Mouse (Mus musculus) testis, adult 2 months (tissue): ENCODE measurements at regions not wholly inside any gene's neighbourhood (a gene's known extent, or its start where the extent isn't known, plus 50 kb on each side); places are given as distances from the start of the nearest gene placed in this dataset.

Source experiments
- H3K27ac ChIP-seq: fragments of 200-500 bp; 2 replicates; pipeline ENCODE4 v1.5.1; 2012; ENCODE audit warnings: low read depth, low read length; ENCODE audit not compliant: control insufficient read depth, insufficient read depth
- H3K27me3 ChIP-seq: fragments of 200-500 bp; 2 replicates; pipeline ENCODE4 v1.6.1; 2012; ENCODE audit warnings: mild to moderate bottlenecking, low read length, moderate library complexity; ENCODE audit not compliant: control insufficient read depth, insufficient read depth
- H3K36me3 ChIP-seq: fragments of 200-500 bp; 2 replicates; pipeline ENCODE4 v1.6.1; 2012; ENCODE audit warnings: mild to moderate bottlenecking, low read length; ENCODE audit not compliant: control insufficient read depth, insufficient read depth
- H3K4me1 ChIP-seq: fragments of 200-500 bp; 2 replicates; pipeline ENCODE4 v1.6.1; 2012; ENCODE audit warnings: low read length; ENCODE audit not compliant: control insufficient read depth, insufficient read depth
- H3K4me3 ChIP-seq: fragments of 200-500 bp; 2 replicates; pipeline ENCODE4 v1.5.1; 2012; ENCODE audit warnings: low read depth, mild to moderate bottlenecking, low read length, moderate library complexity, mixed read lengths; ENCODE audit not compliant: control insufficient read depth
- CTCF ChIP-seq: fragments of 200-500 bp; IDR thresholded peaks from 2 replicates; pipeline ENCODE4 v1.5.1; 2012; ENCODE audit warnings: low read depth, mild to moderate bottlenecking, inconsistent platforms, low read length, moderate library complexity; ENCODE audit not compliant: control insufficient read depth, insufficient read depth, insufficient replicate concordance
- POLR2A ChIP-seq: fragments of 200-500 bp; IDR thresholded peaks from 2 replicates; pipeline ENCODE4 v1.6.1; 2012; ENCODE audit warnings: low read depth, mild to moderate bottlenecking, inconsistent platforms, low read length, moderate library complexity; ENCODE audit not compliant: control insufficient read depth

DNA sequence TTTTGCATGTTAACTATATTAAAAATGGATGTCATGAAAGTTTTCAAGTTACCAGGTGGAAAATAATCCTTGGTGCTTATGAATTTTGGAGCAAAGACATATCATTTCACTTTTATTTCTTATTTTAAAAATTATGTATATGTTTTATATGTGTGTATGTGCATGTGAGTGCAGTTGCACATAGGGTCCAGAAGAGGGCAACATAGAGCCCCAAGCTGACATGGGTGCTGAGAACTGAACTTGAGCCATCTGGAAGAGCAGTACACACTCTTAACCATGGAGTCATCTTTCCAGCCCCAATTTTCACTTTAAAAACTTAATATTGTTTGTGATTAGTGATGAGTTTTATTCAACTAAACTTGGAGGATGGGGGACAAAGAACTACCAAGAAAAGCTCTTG, 84.0 kb downstream of the Otud1 start:
- H3K27me3 ChIP-seq, result no peaks in the 10 kb centered on the region
- no peaks in the 10 kb centered on the region for H3K36me3 ChIP-seq
- no peak overlapping the region for H3K27ac ChIP-seq
- TF ChIP-seq CTCF, result peak; percentile 38; the same call in 1 of the 2 replicates
- TF ChIP-seq POLR2A, result no peak
- H3K4me1 ChIP-seq, result no peaks in the 10 kb centered on the region
- no peak overlapping the region for H3K4me3 ChIP-seq

DNA sequence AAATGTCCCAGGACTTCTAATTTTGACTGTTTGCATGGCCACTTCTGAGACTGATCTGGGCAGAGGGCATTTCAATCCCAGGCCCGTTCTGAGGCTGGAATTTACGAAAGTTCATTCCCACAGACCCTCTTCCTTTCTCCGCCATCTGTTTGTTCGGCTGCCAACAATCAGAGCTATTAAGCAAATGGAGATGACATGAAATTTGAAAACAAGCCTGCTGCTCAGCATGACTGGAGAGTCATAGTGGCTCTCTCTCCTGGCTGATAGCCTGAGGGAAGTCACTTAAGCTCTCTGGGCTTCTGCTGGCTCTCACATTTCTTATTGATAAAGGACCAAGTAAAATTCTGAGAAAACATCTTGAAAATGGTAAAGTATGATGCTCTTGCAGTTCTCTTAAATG, 85.9 kb downstream of the Otud1 start:
- TF ChIP-seq POLR2A (no peak), CTCF (no peak)
- no peaks in the 10 kb centered on the region for H3K4me1 ChIP-seq
- H3K36me3 ChIP-seq, result no peaks in the 10 kb centered on the region
- no peaks in the 10 kb centered on the region for H3K27me3 ChIP-seq
- H3K27ac ChIP-seq, result no peak overlapping the region
- no peak overlapping the region for H3K4me3 ChIP-seq

DNA sequence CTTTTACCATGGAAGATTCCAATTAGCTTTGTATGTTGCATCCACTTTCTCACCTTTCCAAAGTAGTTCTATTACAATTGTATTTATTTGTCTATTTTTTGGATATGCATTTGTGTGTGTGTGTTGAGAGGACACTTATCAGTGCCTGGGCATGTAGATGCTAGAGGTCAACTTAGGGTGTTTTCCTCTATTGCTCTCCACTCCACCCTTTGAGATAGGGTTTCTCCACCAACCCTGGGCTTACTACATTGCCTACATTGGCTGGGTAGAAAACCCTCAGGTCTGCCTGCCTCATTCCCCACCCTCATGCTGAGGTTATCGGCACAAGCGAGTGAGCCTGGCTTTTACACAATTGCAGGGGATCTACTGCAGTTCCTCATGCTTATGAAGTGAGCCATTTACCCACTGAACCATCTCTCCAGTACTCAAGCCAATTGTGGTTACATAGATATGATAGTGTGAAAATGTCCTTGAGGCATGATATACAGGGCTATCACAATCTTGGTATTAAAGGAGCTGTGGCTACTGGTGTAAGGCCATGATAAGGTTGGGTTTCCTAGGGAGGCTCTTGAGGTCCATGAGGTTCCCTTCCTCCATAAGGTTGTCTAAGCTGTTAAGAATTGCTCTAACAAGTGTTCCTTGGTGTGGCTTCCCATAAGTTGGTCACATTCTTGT, 87.6 kb downstream of the Otud1 start:
- TF ChIP-seq CTCF (no peak), POLR2A (no peak)
- Histone ChIP-seq H3K27me3 (no peaks in the 10 kb centered on the region), H3K4me1 (no peaks in the 10 kb centered on the region)

DNA sequence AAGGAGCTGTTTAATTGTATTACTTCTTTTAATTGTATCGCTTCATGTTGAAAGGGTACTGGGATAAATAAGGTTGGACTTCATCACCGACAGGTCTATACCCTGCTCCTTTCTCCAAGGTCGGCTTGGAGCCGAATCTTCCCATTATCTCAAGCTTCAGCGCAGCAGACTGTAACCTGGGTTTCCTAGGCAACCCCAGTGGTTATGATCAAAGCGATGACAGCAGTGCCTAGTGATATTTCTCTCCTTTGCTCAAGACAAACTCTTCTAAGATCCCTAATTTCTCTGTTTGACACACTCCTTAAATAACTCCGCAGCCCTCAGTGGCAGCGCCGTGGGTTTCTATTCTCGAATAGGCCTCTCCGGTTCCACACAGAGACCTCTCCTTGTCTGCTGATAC, 95.2 kb downstream of the Otud1 start:
- Histone ChIP-seq H3K36me3 (no peaks in the 10 kb centered on the region), H3K27me3 (no peaks in the 10 kb centered on the region), H3K4me1 (peaks cover 2% of the 10 kb centered on the region; the same call in 1 of the 2 replicates), H3K4me3 (no peak overlapping the region), H3K27ac (no peak overlapping the region)
- TF ChIP-seq POLR2A (no peak), CTCF (no peak)

More for the DNA sequence above, 87.6 kb downstream of the Otud1 start:
- Histone ChIP-seq H3K27ac (no peak overlapping the region), H3K36me3 (no peaks in the 10 kb centered on the region), H3K4me3 (no peak overlapping the region)

DNA sequence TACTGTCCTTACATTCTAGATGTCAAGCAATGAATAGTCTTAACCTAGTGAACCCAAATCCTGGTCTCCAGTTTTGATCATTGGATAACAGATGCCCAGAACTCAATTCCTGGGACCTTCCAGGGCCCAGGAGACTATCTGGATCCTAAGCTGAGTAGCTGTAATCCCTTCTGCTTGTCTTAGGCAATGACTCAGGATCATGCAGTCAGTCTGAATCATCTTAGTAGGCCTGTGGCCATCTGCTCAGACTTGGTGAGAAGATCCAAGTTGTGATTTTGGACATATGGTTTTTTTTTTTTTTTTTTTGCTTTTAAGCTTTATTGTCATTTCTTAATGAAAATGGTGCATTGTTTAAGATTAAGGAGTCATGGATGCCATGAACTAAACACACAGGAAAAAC, 95.9 kb downstream of the Otud1 start:
- no peak overlapping the region for H3K4me3 ChIP-seq
- no peaks in the 10 kb centered on the region for H3K27me3 ChIP-seq
- TF ChIP-seq POLR2A (no peak), CTCF (no peak)
- H3K36me3 ChIP-seq, result no peaks in the 10 kb centered on the region
- no peak overlapping the region for H3K27ac ChIP-seq
- peaks cover 2% of the 10 kb centered on the region; the same call in 1 of the 2 replicates for H3K4me1 ChIP-seq

DNA sequence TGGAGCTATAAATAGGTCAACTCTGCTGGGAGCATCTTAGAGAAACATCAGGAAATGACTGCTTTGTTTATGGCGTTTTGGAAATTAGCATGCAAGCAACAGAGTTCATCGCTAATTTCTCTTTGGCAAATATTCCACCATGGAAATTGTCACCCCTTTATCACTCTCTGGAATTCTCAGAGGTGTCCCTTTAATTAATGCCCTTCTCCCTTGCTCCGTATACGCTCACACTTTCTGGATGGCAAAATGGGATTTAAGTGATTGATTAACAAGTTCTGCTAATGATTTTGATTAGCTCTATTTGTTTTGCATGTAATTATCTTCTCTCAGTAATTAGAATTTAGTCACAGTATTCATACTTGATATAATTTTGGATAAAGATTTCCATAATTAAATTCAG, 100.4 kb downstream of the Otud1 start:
- no peak overlapping the region for H3K4me3 ChIP-seq
- H3K27me3 ChIP-seq, result no peaks in the 10 kb centered on the region
- no peak overlapping the region for H3K27ac ChIP-seq
- H3K36me3 ChIP-seq, result no peaks in the 10 kb centered on the region
- TF ChIP-seq POLR2A (no peak), CTCF (no peak)
- H3K4me1 ChIP-seq, result peaks cover 1% of the 10 kb centered on the region; the same call in 1 of the 2 replicates

DNA sequence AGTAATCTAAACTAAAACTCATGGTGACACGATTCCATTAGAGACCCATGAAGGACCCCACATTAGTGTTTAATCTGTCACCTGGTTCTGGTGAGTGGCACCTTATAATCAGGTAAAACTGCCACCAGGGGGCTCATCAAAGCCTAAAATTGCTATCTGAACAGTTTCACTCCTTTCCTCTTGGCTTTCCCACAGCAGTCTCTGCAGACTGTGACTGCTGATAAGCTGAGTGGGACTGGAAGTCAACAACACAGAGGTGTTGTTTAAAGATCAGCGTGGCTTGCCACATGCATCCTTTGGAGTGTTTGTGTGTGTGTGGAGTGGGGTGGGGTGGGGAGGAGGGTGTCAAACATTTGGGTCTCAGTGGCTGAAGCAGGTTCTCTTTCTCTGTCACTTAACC, 101.6 kb downstream of the Otud1 start:
- Histone ChIP-seq H3K4me1 (no peaks in the 10 kb centered on the region), H3K27ac (no peak overlapping the region), H3K4me3 (no peak overlapping the region), H3K27me3 (no peaks in the 10 kb centered on the region), H3K36me3 (no peaks in the 10 kb centered on the region)
- no peak for TF ChIP-seq CTCF
- no peak for TF ChIP-seq POLR2A
